Mouse (Mus musculus) kidney, adult 2 months (tissue): ENCODE data around the gene Magi1. TPM values are rescaled to one million over a fixed set of nuclear protein-coding genes. Genes with fewer than 3 reads are reported as not detected.
A peak's percentile ranks its signal among the peaks of the same experiment; 100 is the strongest.

ENCODE experiments used
- DNase-seq: peaks from one replicate; pipeline ENCODE4 v3.0.0; 2021
- H3K27ac ChIP-seq: fragments of 200-500 bp; 2 replicates; pipeline ENCODE4 v1.5.1; 2012; ENCODE audit warnings: low read depth, low read length, control low read depth, inconsistent platforms; ENCODE audit not compliant: insufficient read depth
- H3K27me3 ChIP-seq: fragments of 200-500 bp; replicated peaks from 2 replicates; pipeline ENCODE4 v1.6.1; 2012; ENCODE audit warnings: mild to moderate bottlenecking, moderate library complexity, low read length, inconsistent platforms; ENCODE audit not compliant: control insufficient read depth, insufficient read depth
- H3K36me3 ChIP-seq: fragments of 200-500 bp; 2 replicates; pipeline ENCODE4 v1.6.1; 2012; ENCODE audit warnings: mild to moderate bottlenecking, moderate library complexity, low read length, inconsistent platforms; ENCODE audit not compliant: control insufficient read depth, insufficient read depth
- H3K4me1 ChIP-seq: fragments of 200-500 bp; 2 replicates; pipeline ENCODE4 v1.6.1; 2011; ENCODE audit warnings: low read length; ENCODE audit not compliant: control insufficient read depth, insufficient read depth
- H3K4me3 ChIP-seq: fragments of 200-500 bp; 2 replicates; pipeline ENCODE4 v1.5.1; 2011; ENCODE audit warnings: mild to moderate bottlenecking, low read depth, low read length, control low read depth; ENCODE audit not compliant: insufficient read depth
- CTCF ChIP-seq: fragments of 200-500 bp; conservative IDR thresholded peaks from 2 replicates; pipeline ENCODE4 v1.5.1; 2011; ENCODE audit warnings: low read depth, mild to moderate bottlenecking, control low read depth, low read length, moderate library complexity, mixed read lengths; ENCODE audit not compliant: insufficient read depth, insufficient read length
- POLR2A ChIP-seq: fragments of 200-500 bp; IDR thresholded peaks from one replicate; pipeline ENCODE4 v1.6.1; 2011; ENCODE audit warnings: low read depth, low read length, control low read depth
- WGBS: fragments of 180-500 bp; shearing (Covaris S2); methylation state at CpG from one replicate; pipeline ENCODE4 v1.1.7; 2018; 5-methylcytosine and 5-hydroxymethylcytosine counted together
- polyA plus RNA-seq: library from polyadenylated mRNA; depleted of rRNA; stranded (reverse); fragments of >200 nt; gene quantifications from 2 replicates; pipeline ENCODE4 v1.2.3, GENCODE M21; 2012

The Magi1 gene
- polyA plus RNA-seq, 1 experiment, result 6.1 TPM

DNA sequence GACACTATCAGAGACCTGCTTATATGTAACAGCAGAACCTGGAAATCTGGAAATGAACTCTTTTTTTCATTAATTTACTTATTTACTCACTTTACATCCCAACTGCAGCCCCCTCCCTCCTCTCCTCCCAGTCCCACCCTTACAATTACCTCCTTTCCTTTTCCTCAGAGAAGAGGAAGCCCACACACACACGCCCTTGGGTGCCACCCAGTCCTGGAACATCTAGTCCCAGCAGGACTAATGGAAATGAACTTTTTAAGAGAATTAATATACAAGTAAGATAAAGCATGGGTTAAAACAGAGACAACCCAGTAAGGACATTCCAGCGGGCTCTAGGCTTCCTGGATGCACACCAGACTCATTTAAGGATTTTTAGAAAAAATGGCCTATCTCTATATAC is 46.8 kb downstream of the Magi1 start:
- H3K27ac ChIP-seq, result no peak overlapping the region
- peaks cover 3% of the 10 kb centered on the region; the same call in 1 of the 2 replicates for H3K4me1 ChIP-seq
- no peak for TF ChIP-seq POLR2A
- TF ChIP-seq CTCF, result no peak
- H3K4me3 ChIP-seq, result no peak overlapping the region
- H3K36me3 ChIP-seq, result no peaks in the 10 kb centered on the region
- WGBS, result 73% methylated on average over 2 of the region's 2 CpGs
- H3K27me3 ChIP-seq, result no peaks in the 10 kb centered on the region
- no peak for DNase-seq

DNA sequence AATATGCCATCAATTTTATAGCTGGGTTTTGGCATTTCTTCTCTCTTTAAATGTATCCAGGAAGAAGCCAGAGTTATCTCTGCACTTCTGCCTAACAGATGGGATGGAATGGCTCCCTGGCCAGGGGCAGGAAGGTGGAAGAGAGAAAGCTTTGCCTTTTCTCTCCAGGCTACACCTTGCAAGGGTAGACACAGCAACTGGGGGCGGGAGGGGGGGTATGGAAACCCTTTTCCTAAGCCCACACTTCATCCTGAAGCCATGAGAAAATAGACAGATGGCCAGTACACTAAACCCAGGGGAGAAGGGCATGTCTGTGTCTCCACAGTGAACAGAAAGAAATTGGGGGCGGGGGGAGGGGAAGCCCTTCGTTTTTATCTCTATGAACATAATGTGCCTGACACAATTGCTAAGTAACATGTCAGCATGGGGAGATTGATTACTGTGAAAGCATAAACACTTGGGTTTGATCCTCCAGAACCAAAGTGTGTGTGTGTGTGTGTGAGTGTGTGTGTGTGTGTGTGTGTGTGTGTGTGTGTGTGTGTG is 51.4 kb downstream of the Magi1 start:
- Histone ChIP-seq H3K27ac (no peak overlapping the region), H3K27me3 (no peaks in the 10 kb centered on the region), H3K4me3 (no peak overlapping the region), H3K4me1 (peaks cover 3% of the 10 kb centered on the region; the same call in 1 of the 2 replicates), H3K36me3 (no peaks in the 10 kb centered on the region)
- WGBS, result 76% methylated on average over 3 of the region's 3 CpGs
- DNase-seq, result no peak
- TF ChIP-seq POLR2A, result no peak
- TF ChIP-seq CTCF, result no peak

DNA sequence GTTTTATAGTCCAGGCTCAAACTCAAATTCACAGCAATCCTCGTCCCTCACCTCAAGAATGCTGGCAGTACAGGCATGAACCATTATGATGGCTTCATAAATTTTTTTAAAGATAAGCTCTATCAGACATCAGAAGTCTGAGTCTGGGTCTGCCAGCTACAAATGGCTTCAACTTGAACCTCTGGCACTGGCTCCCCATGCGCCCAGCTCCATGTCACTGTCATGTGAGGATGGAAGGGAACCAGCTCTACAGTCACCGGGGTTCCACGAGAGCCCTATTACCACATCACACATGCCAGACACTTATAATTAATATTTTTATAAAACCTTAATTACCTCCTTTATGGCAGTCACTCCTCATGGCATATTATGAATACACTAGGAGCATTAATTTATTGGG is 51.9 kb downstream of the Magi1 start:
- Histone ChIP-seq H3K27me3 (no peaks in the 10 kb centered on the region), H3K27ac (no peak overlapping the region), H3K4me3 (no peak overlapping the region), H3K36me3 (no peaks in the 10 kb centered on the region), H3K4me1 (peaks cover 3% of the 10 kb centered on the region; the same call in 1 of the 2 replicates)
- TF ChIP-seq POLR2A, result no peak
- TF ChIP-seq CTCF, result no peak
- WGBS, result 66% methylated on average over 4 of the region's 4 CpGs
- no peak for DNase-seq

DNA sequence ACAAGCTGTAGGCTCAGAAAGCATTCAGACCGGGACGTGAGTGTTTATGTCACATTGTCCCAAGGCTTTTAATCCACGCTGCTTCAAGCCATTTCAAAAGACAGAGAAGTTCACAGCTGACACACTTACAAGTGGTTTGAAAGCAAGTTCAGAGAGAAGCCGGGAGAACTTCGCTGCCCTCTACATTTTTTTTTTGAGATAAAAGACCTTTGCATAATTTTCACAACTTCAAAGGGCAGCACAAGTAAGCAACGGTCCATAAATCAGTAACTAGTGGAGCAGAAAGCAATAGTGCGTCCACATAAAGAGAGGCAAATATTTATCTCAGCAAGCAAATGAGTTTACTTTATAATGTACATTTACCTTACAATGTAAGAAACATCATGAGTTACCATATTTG is 52.4 kb downstream of the Magi1 start:
- H3K4me3 ChIP-seq, result no peak overlapping the region
- H3K36me3 ChIP-seq, result no peaks in the 10 kb centered on the region
- H3K27ac ChIP-seq, result no peak overlapping the region
- 27% methylated on average over 7 of the region's 7 CpGs for WGBS
- TF ChIP-seq CTCF, result no peak
- TF ChIP-seq POLR2A, result no peak
- peaks cover 3% of the 10 kb centered on the region; the same call in 1 of the 2 replicates for H3K4me1 ChIP-seq
- H3K27me3 ChIP-seq, result no peaks in the 10 kb centered on the region
- peak; percentile 40 for DNase-seq

DNA sequence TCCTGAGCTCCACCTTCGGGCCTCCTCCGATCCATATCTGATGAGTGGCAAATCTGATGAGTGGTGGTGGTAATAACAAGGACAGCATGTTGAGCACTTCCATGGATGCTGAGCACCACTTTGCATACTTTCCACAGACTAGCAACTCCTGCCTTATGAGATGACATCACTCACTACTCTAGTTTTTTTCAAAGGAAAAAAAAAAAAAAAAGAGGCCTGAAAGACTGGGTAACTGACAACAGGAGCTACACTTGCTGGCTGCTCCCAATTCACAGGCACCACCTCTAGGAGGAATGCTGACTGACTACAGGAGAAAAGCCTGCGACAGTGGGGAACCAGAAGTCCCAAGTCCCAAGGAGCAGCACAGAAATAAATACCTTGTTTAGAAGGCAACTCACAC is 52.8 kb downstream of the Magi1 start:
- H3K4me3 ChIP-seq, result no peak overlapping the region
- H3K27ac ChIP-seq, result no peak overlapping the region
- 62% methylated on average over 3 of the region's 3 CpGs for WGBS
- TF ChIP-seq CTCF (no peak), POLR2A (no peak)
- no peaks in the 10 kb centered on the region for H3K36me3 ChIP-seq
- no peak for DNase-seq
- H3K27me3 ChIP-seq, result no peaks in the 10 kb centered on the region
- peaks cover 3% of the 10 kb centered on the region; the same call in 1 of the 2 replicates for H3K4me1 ChIP-seq

DNA sequence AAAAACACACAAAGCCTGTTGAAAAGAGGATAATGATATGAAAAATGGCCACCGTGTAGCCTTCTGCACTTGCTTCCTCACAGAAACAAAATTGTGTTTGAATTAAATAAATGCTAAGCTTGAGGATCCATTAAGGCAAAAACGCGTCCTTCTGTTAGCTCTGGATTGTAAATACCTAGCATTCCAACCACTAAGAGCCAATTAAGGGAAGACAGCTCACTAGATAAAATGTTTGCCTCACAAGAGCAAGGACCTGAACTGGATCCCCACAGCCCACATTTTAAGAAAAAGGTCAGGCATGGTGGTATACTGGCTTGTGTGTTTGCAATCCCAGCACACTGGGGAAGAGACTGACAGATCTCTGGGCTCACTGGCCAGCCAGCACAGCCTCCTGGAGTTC is 53.6 kb downstream of the Magi1 start:
- 62% methylated on average over 3 of the region's 3 CpGs for WGBS
- TF ChIP-seq POLR2A, result no peak
- no peak for TF ChIP-seq CTCF
- H3K36me3 ChIP-seq, result no peaks in the 10 kb centered on the region
- H3K4me1 ChIP-seq, result peaks cover 3% of the 10 kb centered on the region; the same call in 1 of the 2 replicates
- H3K4me3 ChIP-seq, result no peak overlapping the region
- no peak overlapping the region for H3K27ac ChIP-seq
- DNase-seq, result no peak
- no peaks in the 10 kb centered on the region for H3K27me3 ChIP-seq

DNA sequence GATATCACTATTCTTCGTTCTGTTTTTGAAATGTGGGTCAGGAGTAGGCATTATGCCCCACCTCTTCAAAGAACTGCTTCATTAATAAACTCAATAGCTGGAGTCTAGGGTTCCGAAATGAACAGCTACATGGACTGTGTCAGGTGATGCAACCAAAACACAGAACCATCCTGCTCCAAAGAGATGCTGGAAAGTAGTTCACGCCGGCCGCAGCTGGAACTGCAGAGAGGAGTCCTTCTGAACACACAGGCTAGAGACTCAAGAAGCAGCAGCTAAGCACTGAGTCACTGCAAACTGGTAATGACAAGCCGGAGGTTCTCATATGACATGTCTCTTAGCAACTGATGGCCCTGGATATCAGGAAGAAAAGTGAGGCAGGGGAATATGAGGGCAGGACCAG is 57.5 kb downstream of the Magi1 start:
- DNase-seq, result no peak
- WGBS, result 69% methylated on average over 6 of the region's 6 CpGs

More for the DNA sequence above, 57.5 kb downstream of the Magi1 start:
- no peak overlapping the region for H3K4me3 ChIP-seq
- H3K27ac ChIP-seq, result no peak overlapping the region
- no peaks in the 10 kb centered on the region for H3K27me3 ChIP-seq
- peaks cover 1% of the 10 kb centered on the region; the same call in 1 of the 2 replicates for H3K4me1 ChIP-seq
- TF ChIP-seq CTCF (no peak), POLR2A (no peak)
- no peaks in the 10 kb centered on the region for H3K36me3 ChIP-seq
